Mouse (Mus musculus) heart, embryonic 13.5 days (tissue): ENCODE results near the gene Csnk2b. TPM values are rescaled to one million over a fixed set of nuclear protein-coding genes. Genes with fewer than 3 reads are reported as not detected.
"Not testable (repeated sequence)": the region's sequence is repeated elsewhere in the genome, so short reads cannot be mapped to it uniquely, and the experiment has no call there.

ENCODE experiments used
- ATAC-seq: fragments of 200-750 bp; cut with Nextera tagmentation; 2 replicates; pipeline ENCODE4 v1.8.0; 2017; ENCODE audit warnings: moderate TSS enrichment; ENCODE audit not compliant: insufficient number of reproducible peaks, low FRiP score, low TSS enrichment; ENCODE audit errors: extremely low read depth
- H3K27ac ChIP-seq: fragments of 300-500 bp; sonication (generic); replicated peaks from 2 replicates; pipeline ENCODE4 v1.5.1; 2015; ENCODE audit warnings: moderate library complexity, mild to moderate bottlenecking, inconsistent platforms
- H3K27me3 ChIP-seq: fragments of 300-500 bp; sonication (generic); replicated peaks from 2 replicates; pipeline ENCODE4 v1.6.1; 2015; ENCODE audit warnings: mild to moderate bottlenecking, inconsistent platforms
- H3K36me3 ChIP-seq: fragments of 300-500 bp; sonication (generic); 2 replicates; pipeline ENCODE4 v1.6.1; 2015; ENCODE audit warnings: mild to moderate bottlenecking, inconsistent platforms
- H3K4me1 ChIP-seq: fragments of 300-500 bp; sonication (generic); 2 replicates; pipeline ENCODE4 v1.6.1; 2015; ENCODE audit warnings: inconsistent platforms
- H3K4me2 ChIP-seq: fragments of 300-500 bp; sonication (generic); 2 replicates; pipeline ENCODE4 v1.6.1; 2015; ENCODE audit warnings: inconsistent platforms, mild to moderate bottlenecking, moderate library complexity
- H3K4me3 ChIP-seq: fragments of 300-500 bp; sonication (generic); 2 replicates; pipeline ENCODE4 v1.5.1; 2015; ENCODE audit warnings: moderate library complexity, mild to moderate bottlenecking, inconsistent platforms
- H3K9ac ChIP-seq: fragments of 300-500 bp; sonication (generic); 2 replicates; pipeline ENCODE4 v1.6.1; 2015; ENCODE audit warnings: inconsistent platforms, mild to moderate bottlenecking, moderate library complexity
- H3K9me3 ChIP-seq: fragments of 300-500 bp; sonication (generic); 2 replicates; pipeline ENCODE4 v1.6.1; 2016; ENCODE audit warnings: inconsistent platforms
- WGBS: fragments of 180-500 bp; shearing (Covaris S2); methylation state at CpG from one replicate; pipeline ENCODE4 v1.1.7; 2015; ENCODE audit warnings: mixed read lengths; 5-methylcytosine and 5-hydroxymethylcytosine counted together
- polyA plus RNA-seq: library from polyadenylated mRNA; unstranded; fragments of >200 nt; fragmentation: Nextera tagmentation; extraction: Ambion mirVana; gene quantifications from 2 replicates; pipeline ENCODE4 v1.2.1, GENCODE M21; 2015

Csnk2b gene
- polyA plus RNA-seq, 1 experiment from 2014 or later: 215 TPM

- H3K4me2 ChIP-seq: no peak within 1 kb of the TSS
- no peak for ATAC-seq
- H3K4me3 ChIP-seq: no peak within 1 kb of the TSS
- peaks cover 29% of the 10 kb centered on the region for H3K36me3 ChIP-seq
- peaks cover 23% of the 10 kb centered on the region for H3K4me1 ChIP-seq
- 79% methylated on average over 15 of the region's 15 CpGs for WGBS
- 0 out of 2 replicates have a peak within 1 kb of the TSS, but pooled peaks have one; percentile 20 for H3K27ac ChIP-seq
- H3K27me3 ChIP-seq: no peaks in the 10 kb centered on the region
- H3K9me3 ChIP-seq: no peaks in the 10 kb centered on the region
- H3K9ac ChIP-seq: no peak within 1 kb of the TSS
These were observed 9.8 kb upstream of the Csnk2b start, which contains the start of gene Apom for GRCm38 (mm10) chr17:35131500-35132173. Gene Apom (minus strand): TSS chr17:35132050.

GRCm38 (mm10) chr17:35131038-35131437, 9.2 kb upstream of the Csnk2b start:
- H3K9me3 ChIP-seq: no peaks in the 10 kb centered on the region
- H3K9ac ChIP-seq: no peak overlapping the region
- H3K4me2 ChIP-seq: no peak overlapping the region
- H3K4me3 ChIP-seq: no peak overlapping the region
- peaks cover 19% of the 10 kb centered on the region for H3K4me1 ChIP-seq
- H3K27ac ChIP-seq: no peak overlapping the region
- 83% methylated on average over 8 of the region's 8 CpGs for WGBS
- H3K36me3 ChIP-seq: peaks cover 29% of the 10 kb centered on the region
- H3K27me3 ChIP-seq: no peaks in the 10 kb centered on the region
- ATAC-seq: no peak

DNA sequence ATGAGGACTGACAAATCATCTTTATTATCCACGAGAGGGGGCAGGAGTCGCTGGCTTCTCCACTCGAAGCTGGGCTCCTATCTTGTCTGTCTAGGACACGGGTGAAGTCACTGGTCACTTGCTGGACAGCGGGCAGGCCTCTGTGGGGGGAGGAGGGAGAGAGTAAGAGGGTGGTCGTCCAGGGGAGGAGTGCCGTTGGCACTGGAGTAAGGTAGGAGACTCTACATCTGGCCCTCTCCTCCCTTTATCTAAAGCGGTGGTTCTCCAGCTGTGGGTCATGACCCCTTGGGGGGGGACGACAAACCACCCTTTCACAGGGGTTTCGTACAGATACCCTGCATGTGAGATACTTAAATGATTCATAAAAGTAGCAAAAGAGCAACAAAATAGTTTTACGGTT, 7.1 kb upstream of the Csnk2b start:
- Histone ChIP-seq H3K9me3 (no peaks in the 10 kb centered on the region), H3K27me3 (no peaks in the 10 kb centered on the region), H3K4me3 (no peak overlapping the region), H3K4me2 (no peak overlapping the region), H3K36me3 (peaks cover 40% of the 10 kb centered on the region), H3K27ac (no peak overlapping the region), H3K4me1 (peaks cover 29% of the 10 kb centered on the region), H3K9ac (peak overlapping the region; percentile 59)
- 57% methylated on average over 11 of the region's 11 CpGs for WGBS
- ATAC-seq: no peak

DNA sequence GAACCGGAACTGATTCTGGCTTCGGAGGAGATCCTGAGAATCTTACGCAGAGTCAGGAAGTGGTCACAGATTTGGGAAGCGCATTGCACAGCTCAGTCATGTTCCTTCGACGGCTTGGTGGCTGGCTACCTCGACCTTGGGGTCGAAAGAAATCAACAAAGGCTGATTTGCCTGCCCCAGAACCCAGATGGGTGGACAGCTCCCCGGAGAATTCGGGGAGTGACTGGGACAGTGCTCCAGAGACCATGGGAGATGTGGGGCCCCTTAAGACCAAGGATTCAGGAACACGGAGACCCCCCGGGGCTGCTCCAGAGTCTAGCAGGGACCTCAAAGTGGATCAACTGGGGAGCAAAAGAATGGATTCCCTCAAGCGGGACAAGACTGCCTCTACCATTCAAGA, 5.2 kb upstream of the Csnk2b start:
- ATAC-seq: no peak
- Histone ChIP-seq H3K9me3 (no peaks in the 10 kb centered on the region), H3K9ac (peak overlapping the region; percentile 91), H3K4me1 (peaks cover 38% of the 10 kb centered on the region), H3K27ac (peak overlapping the region; percentile 89), H3K4me3 (peak overlapping the region; percentile 79), H3K4me2 (peak overlapping the region; percentile 85), H3K27me3 (no peaks in the 10 kb centered on the region), H3K36me3 (peaks cover 47% of the 10 kb centered on the region)
- 65% methylated on average over 13 of the region's 13 CpGs for WGBS

DNA sequence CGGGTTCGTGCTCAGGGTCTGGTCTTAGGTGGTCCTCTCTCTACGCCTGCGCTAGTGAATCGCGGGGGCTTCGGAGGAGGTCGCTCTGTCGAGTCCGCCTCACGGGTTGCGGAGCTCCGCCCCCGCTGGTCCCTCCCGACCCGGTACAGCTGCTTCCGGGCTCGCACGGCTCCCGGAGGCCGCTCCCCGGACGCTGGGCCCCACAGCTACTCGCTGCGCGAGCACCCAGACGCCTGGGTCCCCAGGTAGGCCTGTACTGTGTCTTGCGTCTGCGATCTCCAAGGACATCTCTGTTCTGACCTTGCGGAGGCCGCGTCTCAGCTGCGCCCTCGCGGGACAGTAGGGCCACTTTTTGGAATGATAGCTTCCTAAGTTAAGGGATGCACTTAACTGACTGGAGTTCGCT, 4.4 kb upstream of the Csnk2b start, which contains the start of gene D17H6S53E:
Gene D17H6S53E (plus strand): TSS at position 168 of the 406 bp plus-strand sequence.
- peak within 1 kb of the TSS; percentile 79 for H3K4me3 ChIP-seq
- H3K4me2 ChIP-seq: peak within 1 kb of the TSS; percentile 85
- H3K27ac ChIP-seq: peak within 1 kb of the TSS; percentile 89
- peaks cover 41% of the 10 kb centered on the region for H3K4me1 ChIP-seq
- no peaks in the 10 kb centered on the region for H3K27me3 ChIP-seq
- peaks cover 47% of the 10 kb centered on the region for H3K36me3 ChIP-seq
- peak; percentile 53; the same call in 1 of the 2 replicates for ATAC-seq
- no peaks in the 10 kb centered on the region for H3K9me3 ChIP-seq
- peak within 1 kb of the TSS; percentile 91 for H3K9ac ChIP-seq
- under 1% methylated on average over 36 of the region's 36 CpGs for WGBS

DNA sequence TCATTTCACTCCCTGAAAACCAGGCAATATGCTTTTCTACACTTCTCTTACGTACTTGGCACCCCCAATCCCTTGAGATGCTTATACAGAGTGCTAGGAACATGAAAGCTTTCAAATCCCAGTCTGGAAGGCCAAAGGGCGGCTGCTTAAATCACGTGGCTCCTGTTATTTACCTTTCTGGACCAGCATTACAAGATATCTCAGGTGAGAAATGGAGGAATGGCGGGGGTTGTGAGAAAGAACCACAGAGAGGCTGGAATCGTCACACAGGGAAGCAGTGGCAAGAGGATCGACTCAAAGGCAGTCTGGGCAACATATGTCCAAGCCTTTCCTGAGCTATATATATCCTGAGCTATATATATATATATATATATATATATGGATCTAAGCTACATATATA, 3.7 kb upstream of the Csnk2b start:
- 28% methylated on average over 6 of the region's 6 CpGs for WGBS
- H3K4me2 ChIP-seq: peak overlapping the region; percentile 85
- peaks cover 46% of the 10 kb centered on the region for H3K36me3 ChIP-seq
- no peaks in the 10 kb centered on the region for H3K9me3 ChIP-seq
- peak overlapping the region; percentile 89 for H3K27ac ChIP-seq
- H3K4me3 ChIP-seq: peak overlapping the region; percentile 79
- peak overlapping the region; percentile 91 for H3K9ac ChIP-seq
- H3K27me3 ChIP-seq: no peaks in the 10 kb centered on the region
- H3K4me1 ChIP-seq: peaks cover 41% of the 10 kb centered on the region
- no peak for ATAC-seq

DNA sequence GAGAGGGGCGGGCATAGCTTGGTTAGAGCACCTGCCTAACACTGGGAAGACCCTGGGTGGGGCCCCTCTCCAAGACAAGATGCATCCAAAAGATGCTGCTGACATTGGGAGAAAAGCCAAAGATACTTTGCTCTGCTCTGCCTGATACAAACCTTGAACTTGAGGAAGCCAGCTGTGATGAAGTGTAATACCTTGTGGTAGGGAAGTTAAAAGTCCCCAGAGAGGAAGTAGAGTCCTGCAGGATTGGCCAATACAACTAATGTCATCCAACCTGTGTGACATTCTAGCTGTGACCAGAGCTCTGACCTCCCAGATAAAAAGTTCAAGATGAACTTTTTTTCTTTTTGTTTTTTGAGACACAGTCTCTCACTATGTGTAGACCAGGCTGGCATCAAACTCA, 3.2 kb upstream of the Csnk2b start:
- no peak for ATAC-seq
- H3K9me3 ChIP-seq: no peaks in the 10 kb centered on the region
- no peak overlapping the region for H3K4me3 ChIP-seq
- H3K4me2 ChIP-seq: peak overlapping the region; percentile 85
- peaks cover 41% of the 10 kb centered on the region for H3K36me3 ChIP-seq
- H3K27me3 ChIP-seq: no peaks in the 10 kb centered on the region
- H3K27ac ChIP-seq: peak overlapping the region; percentile 89; the same call in 1 of the 2 replicates
- peak overlapping the region; percentile 91 for H3K9ac ChIP-seq
- 93% methylated on average over 1 of the region's 1 CpGs for WGBS
- peaks cover 45% of the 10 kb centered on the region for H3K4me1 ChIP-seq

GRCm38 (mm10) chr17:35124261-35124896, 2.5 kb upstream of the Csnk2b start:
- 88% methylated on average over 12 of the region's 12 CpGs for WGBS
- ATAC-seq: not testable (repeated sequence)

DNA sequence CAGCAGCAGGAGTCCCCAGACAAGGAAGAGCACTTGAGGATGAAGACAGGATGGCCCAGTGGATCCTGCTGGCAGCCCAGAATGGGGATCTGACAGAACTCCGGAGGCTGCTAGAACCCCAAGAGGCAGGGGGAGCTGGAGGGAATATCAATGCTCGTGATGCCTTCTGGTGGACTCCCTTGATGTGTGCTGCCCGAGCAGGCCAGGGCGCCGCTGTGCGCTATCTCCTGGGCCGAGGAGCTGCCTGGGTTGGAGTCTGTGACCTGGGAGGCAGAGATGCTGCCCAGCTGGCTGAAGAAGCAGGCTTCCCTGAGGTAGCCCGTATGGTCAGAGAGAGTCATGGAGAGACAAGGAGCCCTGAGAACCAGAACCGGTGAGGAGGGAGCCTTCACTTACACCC, 1.4 kb upstream of the Csnk2b start:
- not testable (repeated sequence) for ATAC-seq, H3K27ac ChIP-seq, H3K9ac ChIP-seq, H3K4me2 ChIP-seq, H3K9me3 ChIP-seq, H3K27me3 ChIP-seq, H3K4me3 ChIP-seq
- peaks cover 42% of the 10 kb centered on the region for H3K36me3 ChIP-seq
- peaks cover 48% of the 10 kb centered on the region for H3K4me1 ChIP-seq
- 92% methylated on average over 9 of the region's 9 CpGs for WGBS

More at GRCm38 (mm10) chr17:35124261-35124896, 2.5 kb upstream of the Csnk2b start:
- Histone ChIP-seq H3K4me1 (peaks cover 52% of the 10 kb centered on the region), H3K36me3 (peaks cover 41% of the 10 kb centered on the region)
- not testable (repeated sequence) for H3K4me3 ChIP-seq, H3K4me2 ChIP-seq, H3K9me3 ChIP-seq, H3K27me3 ChIP-seq, H3K9ac ChIP-seq, H3K27ac ChIP-seq

GRCm38 (mm10) chr17:35121143-35121799, 582 bp downstream of the Csnk2b start, which contains the start of gene Gpank1:
Gene Gpank1 (plus strand): TSS chr17:35121455.
- WGBS: under 1% methylated on average over 50 of the region's 50 CpGs
- peak within 1 kb of the TSS; percentile 99 for H3K9ac ChIP-seq
- peak within 1 kb of the TSS; percentile 92 for H3K27ac ChIP-seq
- H3K4me1 ChIP-seq: peaks cover 33% of the 10 kb centered on the region
- peak within 1 kb of the TSS; percentile 96 for H3K4me2 ChIP-seq
- H3K27me3 ChIP-seq: no peaks in the 10 kb centered on the region
- H3K9me3 ChIP-seq: no peaks in the 10 kb centered on the region
- H3K36me3 ChIP-seq: peaks cover 55% of the 10 kb centered on the region
- ATAC-seq: peak; percentile 97
- peak within 1 kb of the TSS; percentile 98 for H3K4me3 ChIP-seq

- H3K9me3 ChIP-seq: no peaks in the 10 kb centered on the region
- peak overlapping the region; percentile 99 for H3K9ac ChIP-seq
- 0% methylated on average over 33 of the region's 33 CpGs for WGBS
- H3K36me3 ChIP-seq: peaks cover 61% of the 10 kb centered on the region
- 0 out of 2 replicates have a peak, but pooled peaks have one; percentile 0 for ATAC-seq
- no peaks in the 10 kb centered on the region for H3K27me3 ChIP-seq
- H3K4me3 ChIP-seq: peak overlapping the region; percentile 98
- peak overlapping the region; percentile 81 for H3K27ac ChIP-seq
- peak overlapping the region; percentile 96 for H3K4me2 ChIP-seq
- peaks cover 32% of the 10 kb centered on the region for H3K4me1 ChIP-seq
These were observed 1.1 kb downstream of the Csnk2b start for GRCm38 (mm10) chr17:35120745-35121142.
